Mouse (Mus musculus): ENCODE results near the gene Kcnk4. TPM values are rescaled to one million over a fixed set of nuclear protein-coding genes. Genes with fewer than 3 reads are reported as not detected.

The Kcnk4 gene
- total RNA-seq (2015): not detected in 2 replicates
- 0.11 TPM in 1 of 2 replicates, not detected in the other for total RNA-seq (2017)

- ATAC-seq (ENCODE audit: poor library complexity, severe bottlenecking): no peak
Observed at GRCm38 (mm10) chr19:6934195-6934977, at the start of gene Kcnk4. Gene Kcnk4, minus strand, starts transcription at chr19:6934515.

- no peak for ATAC-seq (ENCODE audit: poor library complexity, severe bottlenecking)
Observed at GRCm38 (mm10) chr19:6983621-6984020, 49.3 kb upstream of the Kcnk4 start.

GRCm38 (mm10) chr19:6981465-6981864 is 47.1 kb upstream of the Kcnk4 start:
- no peak for ATAC-seq (ENCODE audit: poor library complexity, severe bottlenecking)

GRCm38 (mm10) chr19:6980381-6981093 is 46.2 kb upstream of the Kcnk4 start, which contains the start of gene Fkbp2:
Gene Fkbp2, minus strand, starts transcription at chr19:6980501.
- ATAC-seq (ENCODE audit: poor library complexity, severe bottlenecking): peak; percentile 64

- peak; percentile 81 for ATAC-seq (ENCODE audit: poor library complexity, severe bottlenecking)
Observed at GRCm38 (mm10) chr19:6979486-6980380, 45.4 kb upstream of the Kcnk4 start.

GRCm38 (mm10) chr19:6979001-6979479 is 44.7 kb upstream of the Kcnk4 start:
- no peak for ATAC-seq (ENCODE audit: poor library complexity, severe bottlenecking)

GRCm38 (mm10) chr19:6978639-6978974 is 44.3 kb upstream of the Kcnk4 start:
- ATAC-seq (ENCODE audit: poor library complexity, severe bottlenecking): no peak

- no peak for ATAC-seq (ENCODE audit: poor library complexity, severe bottlenecking)
Observed at GRCm38 (mm10) chr19:6977759-6978638, 43.7 kb upstream of the Kcnk4 start.

GRCm38 (mm10) chr19:6975537-6976521 is 41.5 kb upstream of the Kcnk4 start, which contains the start of gene Plcb3:
Gene Plcb3, minus strand, starts transcription at chr19:6976470.
- no peak for ATAC-seq (ENCODE audit: poor library complexity, severe bottlenecking)

GRCm38 (mm10) chr19:6974211-6975205 is 40.2 kb upstream of the Kcnk4 start, which contains the start of gene Ppp1r14b:
Gene Ppp1r14b, plus strand, starts transcription at chr19:6974968.
- ATAC-seq (ENCODE audit: poor library complexity, severe bottlenecking): peak; percentile 63

GRCm38 (mm10) chr19:6973581-6974190 is 39.4 kb upstream of the Kcnk4 start:
- no peak for ATAC-seq (ENCODE audit: poor library complexity, severe bottlenecking)

GRCm38 (mm10) chr19:6972247-6972917 is 38.1 kb upstream of the Kcnk4 start:
- ATAC-seq (ENCODE audit: poor library complexity, severe bottlenecking): no peak

GRCm38 (mm10) chr19:6971644-6972043 is 37.3 kb upstream of the Kcnk4 start:
- no peak for ATAC-seq (ENCODE audit: poor library complexity, severe bottlenecking)

GRCm38 (mm10) chr19:6970460-6971085 is 36.3 kb upstream of the Kcnk4 start:
- no peak for ATAC-seq (ENCODE audit: poor library complexity, severe bottlenecking)

- ATAC-seq (ENCODE audit: poor library complexity, severe bottlenecking): peak; percentile 77
Observed at GRCm38 (mm10) chr19:6969665-6970381, 35.5 kb upstream of the Kcnk4 start.

All from megakaryocyte, adult 5-6 weeks (primary cell).